In genomic region chr2:127927452-127928273, GRCm38 (mm10) we compare ENCODE assay signal across 9 mouse cellular contexts.
DNase-seq lines count a peak whose midpoint lies in the region; ATAC-seq and TF ChIP-seq lines count a peak whose summit lies in the region.
"Had no signal": no experiment of that assay in that cellular context is flagged by ENCODE, and none has a peak within 500 bp of the region (broad histone marks: within the 10 kb centered on the region; RNA-seq: fewer than 3 reads in every experiment).

No protein-coding gene starts in this region.

- no peak overlapping the region for H3K4me3 ChIP-seq in kidney, postnatal 0 days (replicated peaks; ENCODE audit: low read depth, low read length)
- H3K4me3 ChIP-seq in bone marrow, adult 2 months (replicated peaks; ENCODE audit: control insufficient read depth, low read depth, low read length) = no peak overlapping the region
- no peak overlapping the region for H3K4me3 ChIP-seq in limb, embryonic 10.5 days
- no peak overlapping the region for H3K4me3 ChIP-seq in stomach, embryonic 15.5 days (replicated peaks)

- H3K4me2 ChIP-seq in kidney, postnatal 0 days (ENCODE audit: low read length) = peak overlapping the region; percentile 6; the same call in 1 of the 2 replicates
- peak overlapping the region; percentile 19; the same call in 1 of the 2 replicates for H3K4me2 ChIP-seq in stomach, embryonic 15.5 days

- no peaks in the 10 kb centered on the region for H3K36me3 ChIP-seq in kidney, postnatal 0 days (ENCODE audit: insufficient read depth, low read length)
- H3K36me3 ChIP-seq in limb, embryonic 10.5 days = no peaks in the 10 kb centered on the region
- no peaks in the 10 kb centered on the region for H3K36me3 ChIP-seq in stomach, embryonic 15.5 days

- 0 out of 2 replicates have a peak overlapping the region, but pooled peaks have one; percentile 11 for H3K27ac ChIP-seq in kidney, postnatal 0 days
- peak overlapping the region; percentile 9; the same call in 1 of the 2 replicates for H3K27ac ChIP-seq in bone marrow, adult 2 months (ENCODE audit: control insufficient read depth, insufficient read depth, low read depth, low read length, poor library complexity)
- H3K27ac ChIP-seq in limb, embryonic 10.5 days = peak overlapping the region; percentile 64
- H3K27ac ChIP-seq in stomach, embryonic 15.5 days = peak overlapping the region; percentile 40; the same call in 1 of the 2 replicates

- H3K9me3 ChIP-seq in kidney, postnatal 0 days (replicated peaks; ENCODE audit: low read length) = no peaks in the 10 kb centered on the region
- H3K9me3 ChIP-seq in limb, embryonic 10.5 days (replicated peaks) = no peaks in the 10 kb centered on the region
- H3K9me3 ChIP-seq in stomach, embryonic 15.5 days = no peaks in the 10 kb centered on the region

- no peak for TF ChIP-seq CTCF in kidney, postnatal 0 days (IDR thresholded peaks at IDR 0.05; ENCODE audit: low read depth)
- TF ChIP-seq CTCF in bone marrow, adult 2 months (IDR thresholded peaks at IDR 0.05; ENCODE audit: control insufficient read depth, insufficient read depth, low read length) = no peak

- no peak overlapping the region for H3K9ac ChIP-seq in kidney, postnatal 0 days (ENCODE audit: low read depth, low read length)
- H3K9ac ChIP-seq in stomach, embryonic 15.5 days = no peak overlapping the region

- TF ChIP-seq POLR2A in bone marrow, adult 2 months (IDR thresholded peaks at IDR 0.05; ENCODE audit: borderline replicate concordance, control insufficient read depth, low read depth, low read length) = no peak

- no peaks in the 10 kb centered on the region for H3K27me3 ChIP-seq in kidney, postnatal 0 days (ENCODE audit: insufficient read depth, low read length)
- no peaks in the 10 kb centered on the region for H3K27me3 ChIP-seq in limb, embryonic 10.5 days (ENCODE audit: low read depth, poor library complexity, severe bottlenecking)
- H3K27me3 ChIP-seq in stomach, embryonic 15.5 days (replicated peaks) = no peaks in the 10 kb centered on the region

- ATAC-seq in kidney, postnatal 0 days (replicated peaks; ENCODE audit: low FRiP score, low read depth) = no peak; the same call in 1 of the 2 replicates
- ATAC-seq in stomach, embryonic 15.5 days (ENCODE audit: insufficient read depth, low FRiP score, low read depth) = 0 out of 2 replicates have a peak, but pooled peaks have one; percentile 39

- no peak for DNase-seq in kidney, postnatal 0 days (ENCODE audit: low spot score)
- no peak for DNase-seq in kidney, adult 9 months
- DNase-seq in limb, embryonic 10.5 days (ENCODE audit: low spot score) = peak; percentile 44
- no peak for DNase-seq in frontal cortex, adult 2 months (ENCODE audit: extremely low spot score in 1 of 2, low spot score in 1 of 2)
- no peak for DNase-seq in c-Kit-positive CD71-positive TER-119-positive erythroid progenitor cells, embryonic 14.5 days (ENCODE audit: low spot score)
- DNase-seq in urinary bladder, postnatal 14 days (ENCODE audit: low spot score) = no peak
- DNase-seq: gastrocnemius, postnatal 10 days had no signal

- peaks cover 13% of the 10 kb centered on the region; the same call in 1 of the 2 replicates for H3K4me1 ChIP-seq in kidney, postnatal 0 days (replicated peaks; ENCODE audit: insufficient read depth, low read length)
- peaks cover 4% of the 10 kb centered on the region for H3K4me1 ChIP-seq in bone marrow, adult 2 months (ENCODE audit: control insufficient read depth, insufficient read depth, low read length)
- H3K4me1 ChIP-seq in limb, embryonic 10.5 days = peaks cover 36% of the 10 kb centered on the region
- H3K4me1 ChIP-seq in stomach, embryonic 15.5 days = peaks cover 17% of the 10 kb centered on the region; the same call in 1 of the 2 replicates

- 31% methylated on average over 15 of the region's 15 CpGs for WGBS in kidney, postnatal 0 days
- 29% methylated on average over 15 of the region's 15 CpGs for WGBS in bone marrow, adult 2 months
- WGBS in limb, embryonic 10.5 days = 35% methylated on average over 15 of the region's 15 CpGs
- 31% methylated on average over 15 of the region's 15 CpGs for WGBS in stomach, embryonic 15.5 days

Comparison
In these comparisons a context has a peak if more than half of its experiments do, and no peak if none do; other contexts are left out.
1. H3K27ac ChIP-seq: peak in every context shown above with its lines; median percentile 64 in limb, embryonic 10.5 days; 40 in stomach, embryonic 15.5 days; 11 in kidney, postnatal 0 days; 9 in bone marrow, adult 2 months.